In genomic region chr7:49064792-49065521, GRCm38 (mm10) we compare ENCODE assay signal across 9 mouse cellular contexts.
DNase-seq lines count a peak whose midpoint lies in the region; ATAC-seq and TF ChIP-seq lines count a peak whose summit lies in the region.
"Had no signal": no experiment of that assay in that cellular context is flagged by ENCODE, and none has a peak within 500 bp of the region (broad histone marks: within the 10 kb centered on the region; RNA-seq: fewer than 3 reads in every experiment).

No protein-coding gene starts in this region.

- H3K9me3 ChIP-seq in heart, postnatal 0 days (replicated peaks; ENCODE audit: control insufficient read depth, low read length), result no peaks in the 10 kb centered on the region
- no peaks in the 10 kb centered on the region for H3K9me3 ChIP-seq in hindbrain, postnatal 0 days (ENCODE audit: low read length)
- H3K9me3 ChIP-seq in neural tube, embryonic 15.5 days (replicated peaks), result no peaks in the 10 kb centered on the region

- no peaks in the 10 kb centered on the region for H3K36me3 ChIP-seq in heart, postnatal 0 days (replicated peaks; ENCODE audit: control insufficient read depth, insufficient read depth, low read length)
- H3K36me3 ChIP-seq in hindbrain, postnatal 0 days (ENCODE audit: insufficient read depth, low read length), result no peaks in the 10 kb centered on the region
- H3K36me3 ChIP-seq in neural tube, embryonic 15.5 days, result no peaks in the 10 kb centered on the region

- no peak overlapping the region for H3K9ac ChIP-seq in heart, postnatal 0 days (replicated peaks; ENCODE audit: low read depth, low read length)
- H3K9ac ChIP-seq in hindbrain, postnatal 0 days (replicated peaks; ENCODE audit: low read length), result no peak overlapping the region
- no peak overlapping the region for H3K9ac ChIP-seq in neural tube, embryonic 15.5 days (replicated peaks)

- DNase-seq in heart, postnatal 0 days (ENCODE audit: low spot score), result peak; percentile 40
- no peak for DNase-seq in heart, adult 8-10 months (ENCODE audit: low spot score)
- peak; percentile 82 to 85 for DNase-seq in right cerebral cortex, postnatal 10 days (ENCODE audit: low spot score in 2 of 2)
- no peak for DNase-seq in right cerebral cortex, postnatal 25 days
- DNase-seq in hindbrain, postnatal 0 days (ENCODE audit: low spot score), result peak; percentile 88
- DNase-seq in gastrocnemius, adult 8-10 months (ENCODE audit: low spot score in 2 of 2), result no peak
- DNase-seq in spleen, adult 18-20 months, result no peak
- DNase-seq: adrenal gland, adult 2 months had no signal

- TF ChIP-seq CTCF in heart, postnatal 0 days (IDR thresholded peaks at IDR 0.05; ENCODE audit: low read depth), result no peak
- TF ChIP-seq CTCF in hindbrain, postnatal 0 days (IDR thresholded peaks at IDR 0.05; ENCODE audit: low read depth), result no peak

- H3K4me3 ChIP-seq in heart, postnatal 0 days (ENCODE audit: low read depth, low read length), result no peak overlapping the region
- no peak overlapping the region for H3K4me3 ChIP-seq in hindbrain, postnatal 0 days (ENCODE audit: low read length)
- H3K4me3 ChIP-seq in neural tube, embryonic 15.5 days (replicated peaks), result no peak overlapping the region

- no peak for TF ChIP-seq EP300 in heart, postnatal 0 days (IDR thresholded peaks at IDR 0.05; ENCODE audit: low read depth)

- peak; percentile 83 for ATAC-seq in heart, postnatal 0 days (ENCODE audit: insufficient read depth, low read depth)
- peak; percentile 76 for ATAC-seq in hindbrain, postnatal 0 days
- ATAC-seq in neural tube, embryonic 15.5 days (ENCODE audit: low FRiP score), result peak; percentile 53; the same call in 1 of the 2 replicates

- H3K27ac ChIP-seq in heart, postnatal 0 days (ENCODE audit: low read depth), result peak overlapping the region; percentile 41; the same call in 1 of the 2 replicates
- H3K27ac ChIP-seq in hindbrain, postnatal 0 days, result peak overlapping the region; percentile 34; the same call in 1 of the 2 replicates
- peak overlapping the region; percentile 67 for H3K27ac ChIP-seq in neural tube, embryonic 15.5 days (replicated peaks)

- peaks cover 24% of the 10 kb centered on the region for H3K4me1 ChIP-seq in heart, postnatal 0 days (ENCODE audit: control insufficient read depth, insufficient read depth)
- peaks cover 8% of the 10 kb centered on the region; the same call in 1 of the 2 replicates for H3K4me1 ChIP-seq in hindbrain, postnatal 0 days (ENCODE audit: insufficient read depth, low read length)
- peaks cover 32% of the 10 kb centered on the region for H3K4me1 ChIP-seq in neural tube, embryonic 15.5 days

- no peak overlapping the region for H3K4me2 ChIP-seq in heart, postnatal 0 days (ENCODE audit: low read depth, low read length)
- no peak overlapping the region for H3K4me2 ChIP-seq in hindbrain, postnatal 0 days (ENCODE audit: low read depth, low read length)
- no peak overlapping the region for H3K4me2 ChIP-seq in neural tube, embryonic 15.5 days

- 33% methylated on average over 4 of the region's 4 CpGs for WGBS in heart, postnatal 0 days
- 37% methylated on average over 4 of the region's 4 CpGs for WGBS in hindbrain, postnatal 0 days
- 54% methylated on average over 4 of the region's 4 CpGs for WGBS in neural tube, embryonic 15.5 days

- no peaks in the 10 kb centered on the region for H3K27me3 ChIP-seq in heart, postnatal 0 days (ENCODE audit: control insufficient read depth, insufficient read depth, low read length)
- H3K27me3 ChIP-seq in hindbrain, postnatal 0 days (ENCODE audit: insufficient read depth, low read length), result no peaks in the 10 kb centered on the region
- H3K27me3 ChIP-seq in neural tube, embryonic 15.5 days (replicated peaks), result no peaks in the 10 kb centered on the region

Comparison
In these comparisons a context has a peak if more than half of its experiments do, and no peak if none do; other contexts are left out.
1. DNase-seq: peak in heart, postnatal 0 days (single experiment), right cerebral cortex, postnatal 10 days (2 of 2) and hindbrain, postnatal 0 days (single experiment); none in heart, adult 8-10 months (single experiment), right cerebral cortex, postnatal 25 days (single experiment), gastrocnemius, adult 8-10 months (0 of 2) and spleen, adult 18-20 months (0 of 2).
2. Peak in every context shown above with its lines, with median percentiles within 50 percentile points of each other: ATAC-seq and H3K27ac ChIP-seq.